Mouse (Mus musculus) thymus, postnatal 25 days (tissue): ENCODE results near the gene Thada.
"Not testable (repeated sequence)": the region's sequence is repeated elsewhere in the genome, so short reads cannot be mapped to it uniquely, and the experiment has no call there.

ENCODE experiments used
- DNase-seq: peaks from one replicate; pipeline ENCODE4 v3.0.0; 2022

Thada gene

DNA sequence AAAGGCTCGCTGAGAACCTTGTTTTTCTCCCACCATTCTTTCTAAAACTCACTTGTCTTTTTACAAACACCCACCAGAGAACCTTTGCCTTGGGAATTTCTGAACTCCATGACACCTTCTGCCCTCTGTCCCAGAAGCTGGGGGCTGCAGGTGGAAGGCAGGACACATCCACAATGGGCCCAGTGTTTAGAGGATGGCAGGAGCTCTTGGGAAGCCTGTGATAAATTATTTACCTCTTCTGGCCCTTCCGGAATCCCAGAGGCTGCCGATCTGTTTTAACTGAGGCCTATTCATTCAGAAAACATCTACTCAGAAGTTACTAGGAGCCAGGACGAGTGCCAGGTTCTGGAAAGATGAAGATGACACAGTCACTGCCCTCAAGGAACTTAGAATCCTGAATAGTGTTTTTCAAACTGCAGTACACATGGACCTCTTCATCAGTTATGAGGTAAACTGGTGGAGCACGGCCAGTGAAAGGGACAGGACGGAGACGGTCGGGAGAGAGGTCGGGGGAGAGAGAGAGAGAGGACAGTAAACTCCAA lies 209.7 kb downstream of the Thada start:
- DNase-seq, result no peak

DNA sequence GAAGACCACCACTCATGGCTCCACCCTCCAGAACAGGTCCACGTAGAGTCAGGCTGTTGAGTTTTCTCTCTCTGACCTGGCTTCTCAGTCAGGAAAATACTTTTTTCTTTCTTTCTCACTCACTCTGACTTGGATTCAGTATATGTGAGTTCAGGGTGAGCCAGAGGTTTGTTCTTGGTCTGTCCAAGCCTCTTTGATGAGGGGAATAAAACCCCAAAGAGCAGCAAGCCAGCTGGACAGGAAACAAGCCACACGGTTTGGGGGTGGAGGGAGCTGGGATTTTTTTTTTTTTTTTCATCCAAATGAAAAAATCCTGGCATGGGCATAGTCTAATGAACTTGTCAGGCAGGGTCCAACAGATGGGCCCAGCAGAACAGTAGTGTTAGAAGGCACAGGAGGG lies 210.2 kb downstream of the Thada start:
- DNase-seq, result no peak

DNA sequence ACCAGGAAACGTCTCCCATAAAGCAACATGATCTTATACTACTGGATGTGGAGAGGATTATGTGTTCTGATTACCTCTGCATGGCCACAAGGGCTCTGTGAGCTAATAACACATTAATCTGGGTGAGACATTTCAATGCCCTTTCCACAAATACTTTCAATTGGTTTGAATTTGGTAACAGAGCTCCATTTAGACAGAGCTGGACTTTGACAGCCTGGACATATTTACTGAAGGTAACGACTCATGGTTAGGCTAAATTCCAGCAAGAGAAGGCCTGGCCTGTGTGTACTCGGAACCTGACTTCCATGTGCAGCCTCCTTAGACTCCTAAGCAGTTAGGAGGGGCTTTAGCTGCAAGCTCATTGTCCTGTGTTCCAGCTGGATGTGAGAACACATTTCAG lies 214.6 kb downstream of the Thada start:
- no peak for DNase-seq

DNA sequence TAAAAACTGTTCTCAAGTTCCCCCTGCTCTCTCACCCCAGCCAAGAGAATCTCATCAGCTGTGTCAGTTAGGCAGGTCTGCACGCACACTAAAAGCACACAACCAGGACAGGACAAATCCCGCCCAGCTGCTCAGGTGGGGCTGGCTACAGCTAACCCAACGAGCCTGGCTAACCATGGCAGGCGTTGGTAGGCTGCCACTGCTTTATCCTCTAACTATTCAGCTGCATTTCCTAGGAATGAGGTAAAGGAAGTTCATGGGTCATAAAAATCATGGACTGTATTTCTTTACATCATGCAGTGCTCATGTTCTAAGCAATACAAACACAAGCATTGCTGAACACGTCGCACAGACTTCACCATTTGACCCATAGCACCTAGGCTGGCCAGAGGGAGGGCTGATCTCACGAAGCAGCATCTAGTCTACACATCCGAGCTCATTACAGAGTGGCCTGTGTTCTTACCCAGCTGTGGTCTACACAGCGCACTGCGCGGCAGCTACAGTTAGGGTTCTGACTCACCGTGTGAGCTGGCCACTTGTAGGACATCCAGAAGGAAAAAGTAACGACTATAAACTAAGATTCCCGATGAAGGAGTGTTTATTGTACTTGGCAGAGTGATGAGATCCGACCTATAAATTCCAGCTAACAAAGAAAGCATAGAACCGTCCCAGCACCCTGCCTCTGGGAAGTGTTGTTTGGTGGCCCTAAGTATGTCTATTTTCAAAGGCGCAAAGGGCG lies 221.7 kb downstream of the Thada start:
- no peak for DNase-seq

DNA sequence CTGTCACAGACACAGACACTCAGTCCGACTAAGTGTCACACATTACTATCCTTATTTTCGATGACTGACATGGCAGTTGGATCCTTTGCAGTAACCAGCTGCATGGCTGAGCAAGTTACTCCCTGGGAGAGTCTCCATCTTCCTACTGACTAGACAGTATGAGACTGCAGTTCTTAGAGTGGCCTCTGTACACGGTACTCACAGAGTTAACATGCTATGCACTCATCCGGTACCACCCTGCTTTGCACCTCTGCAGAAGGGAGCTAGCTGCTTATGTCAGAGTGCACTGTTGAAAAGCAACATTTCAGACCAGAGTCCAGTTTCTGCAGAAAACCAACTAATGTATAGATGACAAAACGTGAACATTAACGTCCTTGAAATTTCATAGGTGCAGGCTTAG lies 222.2 kb downstream of the Thada start:
- no peak for DNase-seq

DNA sequence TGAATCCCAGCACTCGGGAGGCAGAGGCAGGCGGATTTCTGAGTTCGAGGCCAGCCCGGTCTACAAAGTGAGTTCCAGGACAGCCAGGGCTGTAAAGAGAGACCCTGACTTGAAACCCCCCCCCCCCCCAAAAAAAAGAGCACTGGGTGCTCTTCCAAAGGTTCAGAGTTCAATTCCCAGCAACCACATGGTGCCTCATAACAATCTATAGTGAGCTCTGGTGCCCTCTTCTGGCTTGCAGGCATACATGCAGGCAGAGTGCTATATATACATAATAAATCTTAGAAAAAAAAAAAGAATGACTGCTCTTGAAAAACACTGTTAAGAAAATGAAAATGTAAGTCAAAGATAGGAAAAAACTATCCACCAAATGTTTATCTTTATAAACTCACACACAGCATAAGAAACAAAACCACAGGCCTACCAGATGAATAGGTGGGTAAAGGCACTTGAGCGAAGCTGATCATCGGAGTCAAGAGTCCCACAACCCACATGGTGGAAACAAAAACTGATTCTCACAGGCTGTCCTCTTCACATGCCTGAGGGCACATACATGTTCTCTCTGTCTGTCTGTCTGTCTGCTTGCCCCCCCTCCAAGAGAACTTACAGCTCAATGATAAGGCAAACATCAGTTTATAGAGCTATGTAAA lies 224.6 kb downstream of the Thada start:
- DNase-seq, result peak; percentile 19

DNA sequence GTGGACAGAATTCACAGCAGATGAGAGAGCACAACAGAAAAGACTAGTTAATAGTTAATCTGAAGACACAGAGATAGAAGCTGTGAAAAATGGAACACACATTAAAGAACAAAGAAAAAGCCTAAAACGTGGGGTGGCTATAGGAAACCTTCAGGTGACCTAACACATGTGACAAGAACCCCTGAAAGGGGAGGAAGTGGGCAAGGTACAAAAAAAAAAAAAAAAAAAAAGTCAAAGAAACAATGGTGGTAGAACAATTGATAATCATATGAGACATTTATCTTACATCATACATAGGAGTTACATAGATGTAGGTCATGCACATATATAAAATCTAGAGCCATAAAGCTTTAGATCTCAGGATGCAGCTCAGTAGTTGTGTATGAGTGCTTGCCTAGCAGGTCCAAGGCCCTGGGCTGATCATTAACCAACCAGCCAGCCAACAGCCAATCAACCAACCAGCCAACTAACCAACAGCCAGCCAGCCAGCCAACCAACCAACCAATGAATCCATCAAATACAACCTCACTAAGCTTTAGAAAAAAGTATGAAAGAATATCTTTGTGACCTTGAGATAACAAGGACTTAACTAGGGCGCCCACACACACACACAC lies 226.2 kb downstream of the Thada start:
- no peak for DNase-seq

DNA sequence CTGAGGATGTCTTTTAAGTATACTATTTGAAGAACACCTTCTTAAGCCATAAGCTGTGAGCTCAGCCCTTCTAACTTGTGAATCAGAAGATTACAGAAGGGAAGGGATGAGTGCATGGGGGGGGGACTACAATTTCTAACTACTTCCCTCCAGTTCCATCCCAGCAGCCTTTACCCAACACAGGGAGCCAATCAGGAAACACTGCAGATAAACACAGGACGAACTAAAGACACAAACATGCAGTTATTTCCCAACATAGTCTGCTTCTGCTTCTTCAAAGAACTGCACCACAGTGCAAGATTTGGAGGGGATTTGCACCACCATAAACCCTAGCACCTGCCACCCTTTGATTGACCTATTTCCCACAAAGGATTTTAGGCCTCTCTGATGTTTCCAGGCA lies 227.8 kb downstream of the Thada start:
- DNase-seq, result no peak

DNA sequence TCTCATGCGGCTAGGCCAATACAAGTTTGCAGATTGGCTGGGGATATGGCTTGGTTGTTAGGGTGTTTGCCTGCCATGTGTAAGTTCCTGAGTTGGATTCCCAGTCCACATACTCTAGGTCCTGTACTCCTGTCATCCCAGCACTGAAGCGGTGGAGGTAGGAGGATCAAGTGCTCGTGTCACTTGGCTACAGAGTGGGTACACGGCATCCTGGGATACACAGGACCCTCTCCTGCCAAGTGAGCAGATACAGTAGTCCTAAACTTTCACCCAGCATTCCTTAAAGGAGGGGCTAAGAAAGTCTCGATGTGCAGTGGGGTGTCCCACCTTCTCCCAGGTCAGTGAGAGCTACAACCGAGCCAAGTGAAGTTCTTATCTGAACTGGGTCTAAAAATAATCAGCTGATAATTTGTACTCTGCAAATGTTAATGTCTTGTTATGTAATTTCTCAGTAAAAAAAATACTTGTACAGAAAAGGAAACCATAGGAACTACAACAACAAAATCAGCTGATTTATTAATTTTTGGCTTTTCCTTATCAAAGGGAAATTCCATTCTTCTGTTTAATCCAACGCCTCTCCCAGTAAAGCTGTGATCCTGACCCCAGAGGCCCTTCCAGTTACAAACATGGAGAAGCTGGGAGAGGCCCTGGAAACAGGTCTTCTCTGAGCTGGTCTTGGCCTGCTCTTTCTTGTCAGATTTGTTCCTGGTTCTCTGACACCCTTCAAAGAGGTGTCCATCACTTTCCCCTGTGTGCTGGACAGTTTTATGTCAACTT lies 229.0 kb downstream of the Thada start:
- DNase-seq, result no peak

DNA sequence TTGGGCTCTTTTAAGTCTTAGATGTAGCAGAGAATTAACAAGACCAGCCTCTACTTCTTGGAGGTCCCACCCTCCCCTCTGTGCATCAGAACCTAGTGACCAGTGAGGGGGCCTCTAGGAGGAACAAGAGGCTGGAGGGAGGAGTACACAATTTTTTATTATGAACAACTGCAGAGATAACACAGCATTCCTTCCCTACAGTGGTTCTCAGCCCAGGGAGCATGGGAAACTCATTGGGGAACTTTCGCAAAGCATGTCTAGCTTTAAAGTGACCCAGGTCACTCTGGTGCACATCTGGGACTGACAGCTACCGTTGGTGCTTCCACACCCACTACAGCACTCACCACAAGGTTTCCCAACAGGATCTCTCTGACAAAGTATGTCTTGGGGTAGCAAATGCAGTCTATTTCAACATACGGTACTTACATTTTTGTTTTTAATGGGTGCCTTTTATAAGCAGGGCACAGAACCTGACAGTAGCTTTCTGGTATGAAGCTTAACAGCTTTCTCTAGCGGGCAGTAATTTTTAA lies 230.5 kb downstream of the Thada start:
- no peak for DNase-seq

DNA sequence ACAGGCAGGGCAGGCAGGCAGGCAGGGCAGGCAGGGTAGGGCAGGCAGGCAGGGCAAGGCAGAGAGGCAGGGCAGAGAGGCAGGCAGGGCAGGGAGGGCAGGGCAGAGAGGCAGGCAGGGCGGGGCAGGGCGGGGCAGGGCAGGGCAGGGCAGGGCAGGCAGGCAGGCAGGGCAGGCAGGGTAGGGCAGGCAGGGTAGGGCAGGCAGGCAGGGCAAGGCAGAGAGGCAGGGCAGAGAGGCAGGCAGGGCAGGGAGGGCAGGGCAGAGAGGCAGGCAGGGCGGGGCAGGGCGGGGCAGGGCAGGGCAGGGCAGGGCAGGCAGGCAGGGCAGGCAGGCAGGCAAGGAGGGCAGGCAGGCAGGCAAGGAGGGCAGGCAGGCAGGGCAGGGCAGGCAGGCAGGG lies 231.2 kb downstream of the Thada start:
- DNase-seq, result not testable (repeated sequence)

DNA sequence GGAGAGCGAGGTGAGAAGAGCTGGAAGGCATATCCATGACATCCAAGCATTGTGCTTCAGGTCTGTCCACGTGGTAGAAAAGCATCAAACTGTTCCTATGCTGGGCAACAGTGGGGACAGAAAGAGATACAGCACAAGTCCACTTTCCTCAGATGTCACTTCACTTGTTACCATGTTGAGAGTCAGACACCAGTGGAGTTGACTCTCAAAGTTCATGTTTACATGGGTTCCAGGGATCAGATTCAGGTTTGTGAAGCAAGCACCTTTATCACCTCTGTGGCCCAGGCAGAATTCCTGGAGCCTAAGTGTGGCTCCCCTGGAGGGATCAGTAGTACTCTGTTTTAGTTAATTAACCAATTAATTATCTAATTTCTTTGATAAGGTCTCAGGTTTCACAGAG lies 232.2 kb downstream of the Thada start:
- no peak for DNase-seq

DNA sequence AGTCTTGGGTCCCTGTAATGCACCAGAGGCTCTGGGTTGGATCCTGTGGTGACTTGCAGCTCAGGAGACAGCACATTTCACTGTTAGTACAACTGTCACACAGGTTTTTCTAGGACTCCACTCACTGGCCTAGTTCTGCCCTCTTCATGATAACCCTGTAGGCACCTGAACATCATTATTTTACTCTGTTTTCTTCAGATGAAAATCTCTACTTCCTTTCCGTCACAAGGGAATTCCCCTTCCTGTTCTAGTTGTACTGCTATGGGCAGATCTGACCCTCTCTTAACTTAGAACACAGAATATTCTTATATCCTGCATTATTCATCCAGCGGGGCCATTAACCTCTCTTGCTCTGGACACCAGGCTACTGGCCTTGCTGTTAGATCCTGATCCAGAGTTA lies 234.6 kb downstream of the Thada start:
- no peak for DNase-seq

DNA sequence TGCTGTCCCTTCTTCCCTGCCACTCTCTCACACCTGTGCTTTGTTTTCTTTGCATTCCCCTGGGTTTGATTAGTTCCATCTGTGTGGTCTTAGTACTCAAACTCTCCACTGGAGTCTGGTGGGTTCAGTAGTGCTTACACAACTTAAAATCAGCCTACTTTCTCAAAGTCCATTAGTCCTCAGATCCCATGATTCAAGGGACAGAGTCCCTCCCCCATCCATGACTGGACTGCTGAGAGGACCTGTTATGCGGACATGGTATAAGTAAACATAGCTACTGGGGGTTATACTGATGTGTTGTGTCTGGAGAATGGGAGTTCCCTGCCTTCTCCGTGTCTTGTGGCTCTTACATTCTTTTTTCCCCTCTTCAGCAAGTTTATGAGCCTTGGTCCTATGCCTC lies 237.8 kb downstream of the Thada start:
- DNase-seq, result no peak

DNA sequence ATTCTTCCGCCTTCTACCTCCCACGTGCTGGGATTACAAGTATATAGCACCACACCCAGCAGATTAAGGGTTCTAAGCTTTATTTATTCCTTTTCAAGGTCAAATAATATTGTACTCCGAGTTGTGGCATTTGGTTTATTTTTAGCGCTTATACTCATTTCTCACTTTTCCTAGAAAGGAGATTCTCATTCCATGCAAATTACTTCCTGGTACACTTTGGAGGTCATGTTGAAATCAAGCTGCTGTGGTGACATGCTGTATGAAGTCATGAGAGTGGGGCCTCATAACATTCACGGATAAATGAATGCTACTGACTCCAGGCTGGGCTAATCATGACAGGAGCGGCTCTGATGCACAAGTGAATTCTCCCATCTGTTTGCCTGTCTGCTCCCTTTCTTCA lies 239.3 kb downstream of the Thada start:
- no peak for DNase-seq

DNA sequence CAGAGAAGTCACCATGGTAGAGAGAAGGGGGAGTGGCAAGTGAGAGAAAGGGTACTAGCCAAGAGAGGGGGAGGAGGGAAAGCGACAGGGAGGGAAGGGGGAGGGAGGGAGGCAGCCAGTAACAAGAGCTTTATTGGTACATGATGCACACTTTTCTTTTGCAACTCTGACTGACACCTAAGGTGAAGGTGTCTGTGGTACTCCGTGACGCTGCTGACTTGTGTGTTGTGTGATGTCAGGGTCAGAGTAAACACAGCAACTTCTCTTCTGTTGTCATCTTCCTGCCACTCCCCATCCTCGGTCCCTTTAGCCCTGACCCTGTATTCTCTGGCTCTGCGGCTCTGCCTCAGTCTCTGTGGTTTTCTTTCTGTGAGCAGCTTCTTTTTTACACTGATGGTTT lies 239.8 kb downstream of the Thada start:
- DNase-seq, result no peak

DNA sequence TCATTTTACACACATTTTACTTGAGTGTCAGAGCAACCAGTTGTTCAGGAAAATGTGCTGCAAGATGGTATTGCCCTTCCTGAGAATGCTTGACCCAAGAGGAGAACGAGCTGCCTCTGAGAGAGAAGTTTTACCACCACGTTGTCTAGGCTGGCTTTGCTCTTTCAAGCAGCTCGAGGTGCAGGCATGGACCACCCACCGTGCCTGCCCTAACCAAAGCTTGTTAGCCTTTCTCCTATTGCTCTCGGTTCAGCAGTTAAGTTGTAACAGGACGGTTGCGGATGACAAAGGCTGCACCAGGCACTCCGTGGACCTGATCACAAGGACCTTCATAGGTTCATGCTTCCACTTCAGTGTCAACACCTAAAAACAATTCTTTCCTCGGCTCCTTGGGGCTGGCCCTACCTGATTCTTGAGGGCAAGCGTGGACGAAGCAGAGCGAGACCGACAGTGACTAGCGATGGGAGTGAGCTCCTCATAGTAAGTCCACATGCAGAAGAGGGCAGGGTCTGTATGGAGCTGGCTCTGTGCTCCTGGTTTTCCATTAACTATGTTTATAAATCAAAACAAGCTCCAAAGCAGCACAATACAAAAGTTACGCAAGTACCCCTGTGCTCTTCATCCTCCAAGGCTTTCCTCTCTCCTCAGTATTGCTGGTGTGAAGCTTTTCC lies 241.7 kb downstream of the Thada start:
- no peak for DNase-seq

DNA sequence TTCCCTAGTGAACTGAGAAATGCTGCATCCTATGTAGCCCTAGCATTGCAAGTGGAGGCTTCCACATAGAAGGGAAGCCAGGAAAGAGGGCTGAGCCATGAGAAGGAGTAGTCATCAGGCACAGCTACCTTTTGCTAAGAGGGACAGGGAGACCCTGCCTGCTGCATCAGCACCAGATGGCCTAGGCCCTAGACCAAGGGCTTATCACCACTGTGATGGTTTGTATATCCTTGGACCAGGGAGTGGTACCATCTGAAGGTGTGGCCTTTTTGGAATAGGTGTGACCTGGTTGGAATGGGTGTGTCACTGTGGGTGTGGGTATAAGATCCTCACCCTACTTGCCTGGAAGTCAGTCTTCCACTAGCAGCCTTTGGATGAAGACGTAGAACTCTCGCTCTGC lies 247.2 kb downstream of the Thada start:
- DNase-seq, result not testable (repeated sequence)

DNA sequence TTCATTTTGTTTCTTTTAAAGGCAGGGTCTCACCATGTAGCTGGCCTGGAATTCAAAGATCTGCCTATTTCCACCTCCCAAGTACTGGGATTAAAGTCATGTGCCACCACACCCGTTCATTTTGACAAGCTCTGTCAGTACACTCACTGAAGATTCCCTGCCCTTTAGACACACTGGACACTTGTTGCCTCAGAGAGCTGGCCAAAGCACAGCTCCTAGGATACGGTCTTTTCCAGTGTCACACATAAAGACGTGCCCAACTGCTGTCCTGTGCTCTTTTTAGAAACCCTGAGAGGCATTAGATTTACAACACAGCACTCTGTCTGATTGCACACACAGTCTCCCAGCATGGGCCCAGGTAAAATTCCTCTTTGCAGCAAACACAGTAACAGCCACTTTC lies 248.3 kb downstream of the Thada start:
- no peak for DNase-seq

DNA sequence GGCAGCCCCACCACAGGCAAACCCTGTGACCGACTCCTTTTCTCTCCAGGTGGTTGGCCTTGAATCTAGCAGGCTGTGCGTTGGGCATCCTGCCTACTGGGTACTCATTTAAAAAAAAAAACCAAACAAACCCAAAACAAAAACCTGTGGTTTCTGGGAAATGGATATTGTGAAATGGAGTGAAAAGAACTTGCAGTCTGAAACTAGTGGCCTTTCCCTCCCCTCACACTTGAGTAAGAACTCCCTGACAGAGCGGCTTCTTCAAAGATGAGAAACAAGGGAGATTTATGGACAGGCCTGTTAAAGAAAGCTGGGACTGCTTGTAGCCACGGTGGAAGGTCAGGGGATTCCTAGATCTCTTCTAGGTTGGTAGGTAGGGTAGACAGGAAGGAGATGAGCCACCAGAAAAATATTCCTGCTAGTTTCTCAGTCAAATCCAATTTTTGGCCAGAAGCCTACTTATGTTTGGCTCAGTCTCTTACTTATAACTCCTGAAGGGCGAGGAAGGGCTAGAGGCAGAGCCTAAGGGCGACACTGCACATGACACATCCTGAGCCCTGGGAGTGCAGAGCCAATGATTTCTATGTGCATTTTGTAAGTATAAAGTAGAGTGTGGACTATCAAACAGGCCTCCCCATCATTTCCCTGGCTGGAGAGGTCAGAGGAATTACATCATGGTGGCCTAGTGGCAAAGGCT lies 250.6 kb downstream of the Thada start:
- DNase-seq, result no peak

DNA sequence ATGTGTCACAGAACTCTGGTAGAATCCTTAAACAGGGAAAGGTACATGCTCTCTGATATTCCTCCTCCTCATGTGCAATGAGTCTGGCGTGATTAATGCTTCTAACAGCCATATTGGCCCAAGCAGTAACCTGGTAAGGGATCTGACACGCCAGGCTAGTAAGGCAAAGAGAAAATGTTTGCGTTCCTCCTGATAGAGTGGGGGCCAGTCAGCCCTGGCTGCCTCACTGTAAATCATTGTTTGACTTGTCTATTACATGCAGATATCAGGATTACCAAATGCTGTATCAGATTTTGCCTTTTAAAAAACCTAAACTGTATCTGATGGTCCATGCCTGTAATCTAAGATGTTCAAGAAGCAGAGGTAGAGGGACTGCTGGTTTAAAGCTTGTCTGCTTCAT lies 252.5 kb downstream of the Thada start:
- no peak for DNase-seq

DNA sequence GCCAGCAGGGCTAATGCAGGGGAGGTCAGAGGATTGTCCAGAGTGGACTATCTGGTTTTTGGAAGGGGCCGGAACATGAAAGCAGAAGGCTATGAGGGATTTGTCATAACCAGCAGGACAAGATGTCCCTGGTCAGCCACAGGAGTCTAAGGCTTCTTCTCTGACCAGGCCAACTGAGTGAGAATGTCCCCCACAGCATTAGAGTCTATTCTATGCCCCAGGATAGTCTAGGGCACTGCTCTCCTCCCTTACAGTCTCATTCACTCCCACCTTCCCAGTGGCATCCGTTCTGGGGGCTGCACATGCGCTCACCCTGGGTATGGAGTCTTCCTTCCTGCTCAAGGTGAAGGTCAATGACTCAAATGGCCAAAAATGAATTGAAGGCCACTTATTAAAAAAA lies 258.4 kb downstream of the Thada start:
- no peak for DNase-seq
